Mouse (Mus musculus) forebrain, embryonic 15.5 days (tissue): ENCODE results near the gene Sh3bgr. TPM values are rescaled to one million over a fixed set of nuclear protein-coding genes. Genes with fewer than 3 reads are reported as not detected.

ENCODE experiments used
- ATAC-seq: fragments of 200-750 bp; cut with Nextera tagmentation; replicated peaks from 2 replicates; pipeline ENCODE4 v1.8.0; 2017; ENCODE audit warnings: mild to moderate bottlenecking, moderate TSS enrichment, moderate library complexity
- H3K27ac ChIP-seq: fragments of 300-500 bp; sonication (generic); replicated peaks from 2 replicates; pipeline ENCODE4 v1.5.1; 2015; ENCODE audit warnings: mild to moderate bottlenecking, inconsistent platforms
- H3K27me3 ChIP-seq: fragments of 300-500 bp; sonication (generic); 2 replicates; pipeline ENCODE4 v1.6.1; 2015; ENCODE audit warnings: inconsistent platforms
- H3K36me3 ChIP-seq: fragments of 300-500 bp; sonication (generic); 2 replicates; pipeline ENCODE4 v1.6.1; 2015; ENCODE audit warnings: mild to moderate bottlenecking, inconsistent platforms
- H3K4me1 ChIP-seq: fragments of 300-500 bp; sonication (generic); 2 replicates; pipeline ENCODE4 v1.6.1; 2015; ENCODE audit warnings: inconsistent platforms
- H3K4me2 ChIP-seq: fragments of 300-500 bp; sonication (generic); replicated peaks from 2 replicates; pipeline ENCODE4 v1.6.1; 2015; ENCODE audit warnings: mild to moderate bottlenecking, inconsistent platforms
- H3K4me3 ChIP-seq: fragments of 300-500 bp; sonication (generic); 2 replicates; pipeline ENCODE4 v1.5.1; 2015; ENCODE audit warnings: mild to moderate bottlenecking, inconsistent platforms
- H3K9ac ChIP-seq: fragments of 300-500 bp; sonication (generic); replicated peaks from 2 replicates; pipeline ENCODE4 v1.6.1; 2015; ENCODE audit warnings: mild to moderate bottlenecking, inconsistent platforms
- H3K9me3 ChIP-seq: fragments of 300-500 bp; sonication (generic); 2 replicates; pipeline ENCODE4 v1.6.1; 2016; ENCODE audit warnings: inconsistent platforms
- WGBS: fragments of 180-500 bp; shearing (Covaris S2); methylation state at CpG from one replicate; pipeline ENCODE4 v1.1.7; 2015; ENCODE audit warnings: mixed read lengths; 5-methylcytosine and 5-hydroxymethylcytosine counted together
- polyA plus RNA-seq: library from polyadenylated mRNA; unstranded; fragments of >200 nt; fragmentation: Nextera tagmentation; extraction: Ambion mirVana; gene quantifications from 2 replicates; pipeline ENCODE4 v1.2.1, GENCODE M21; 2015

Gene Sh3bgr
- polyA plus RNA-seq, 1 experiment from 2014 or later = 0.69 TPM

- Histone ChIP-seq H3K27me3 (no peaks in the 10 kb centered on the region), H3K9me3 (no peaks in the 10 kb centered on the region), H3K27ac (no peak overlapping the region), H3K4me1 (no peaks in the 10 kb centered on the region), H3K36me3 (no peaks in the 10 kb centered on the region), H3K4me3 (no peak overlapping the region), H3K9ac (no peak overlapping the region), H3K4me2 (no peak overlapping the region)
- no peak for ATAC-seq
- 86% methylated on average over 5 of the region's 5 CpGs for WGBS
These were observed 21.2 kb downstream of the Sh3bgr start for GRCm38 (mm10) chr16:96221491-96221890.

- Histone ChIP-seq H3K4me2 (no peak overlapping the region), H3K4me1 (no peaks in the 10 kb centered on the region), H3K9me3 (no peaks in the 10 kb centered on the region), H3K9ac (no peak overlapping the region), H3K36me3 (no peaks in the 10 kb centered on the region), H3K27me3 (no peaks in the 10 kb centered on the region), H3K4me3 (no peak overlapping the region), H3K27ac (no peak overlapping the region)
- ATAC-seq = no peak
- 85% methylated on average over 3 of the region's 3 CpGs for WGBS
These were observed 21.7 kb downstream of the Sh3bgr start for GRCm38 (mm10) chr16:96221959-96222358.

- 84% methylated on average over 1 of the region's 1 CpGs for WGBS
- no peak overlapping the region for H3K27ac ChIP-seq
- H3K27me3 ChIP-seq = no peaks in the 10 kb centered on the region
- H3K36me3 ChIP-seq = no peaks in the 10 kb centered on the region
- H3K9ac ChIP-seq = no peak overlapping the region
- H3K4me1 ChIP-seq = no peaks in the 10 kb centered on the region
- H3K4me3 ChIP-seq = no peak overlapping the region
- no peak for ATAC-seq
- H3K4me2 ChIP-seq = no peak overlapping the region
- no peaks in the 10 kb centered on the region for H3K9me3 ChIP-seq
These were observed 22.2 kb downstream of the Sh3bgr start for GRCm38 (mm10) chr16:96222452-96222851.

- H3K27ac ChIP-seq = no peak overlapping the region
- H3K27me3 ChIP-seq = no peaks in the 10 kb centered on the region
- H3K9me3 ChIP-seq = no peaks in the 10 kb centered on the region
- H3K4me3 ChIP-seq = no peak overlapping the region
- 71% methylated on average over 13 of the region's 13 CpGs for WGBS
- 0 out of 2 replicates have a peak, but pooled peaks cover 2% of the 10 kb centered on the region for H3K4me1 ChIP-seq
- ATAC-seq = no peak
- H3K4me2 ChIP-seq = no peak overlapping the region
- no peaks in the 10 kb centered on the region for H3K36me3 ChIP-seq
- H3K9ac ChIP-seq = no peak overlapping the region
These were observed 28.2 kb downstream of the Sh3bgr start for GRCm38 (mm10) chr16:96228438-96228837.

- Histone ChIP-seq H3K27ac (no peak overlapping the region), H3K4me3 (no peak overlapping the region), H3K9ac (no peak overlapping the region), H3K4me2 (no peak overlapping the region), H3K4me1 (0 out of 2 replicates have a peak, but pooled peaks cover 2% of the 10 kb centered on the region), H3K27me3 (no peaks in the 10 kb centered on the region), H3K36me3 (no peaks in the 10 kb centered on the region), H3K9me3 (no peaks in the 10 kb centered on the region)
- 57% methylated on average over 8 of the region's 8 CpGs for WGBS
- ATAC-seq = no peak; the same call in 1 of the 2 replicates
These were observed 28.9 kb downstream of the Sh3bgr start for GRCm38 (mm10) chr16:96229044-96229555.

- peak; percentile 73 for ATAC-seq
- 25% methylated on average over 11 of the region's 11 CpGs for WGBS
- no peak overlapping the region for H3K4me3 ChIP-seq
- no peaks in the 10 kb centered on the region for H3K27me3 ChIP-seq
- no peak overlapping the region for H3K4me2 ChIP-seq
- no peak overlapping the region for H3K27ac ChIP-seq
- no peaks in the 10 kb centered on the region for H3K36me3 ChIP-seq
- H3K9ac ChIP-seq = 0 out of 2 replicates have a peak overlapping the region, but pooled peaks have one; percentile 22
- 0 out of 2 replicates have a peak, but pooled peaks cover 4% of the 10 kb centered on the region for H3K4me1 ChIP-seq
- no peaks in the 10 kb centered on the region for H3K9me3 ChIP-seq
These were observed 30.2 kb downstream of the Sh3bgr start for GRCm38 (mm10) chr16:96230411-96230810.

GRCm38 (mm10) chr16:96231251-96231650 lies 31.0 kb downstream of the Sh3bgr start:
- H3K4me2 ChIP-seq = no peak overlapping the region
- H3K4me3 ChIP-seq = no peak overlapping the region
- no peaks in the 10 kb centered on the region for H3K36me3 ChIP-seq
- 95% methylated on average over 4 of the region's 4 CpGs for WGBS
- H3K27me3 ChIP-seq = no peaks in the 10 kb centered on the region
- no peak overlapping the region for H3K27ac ChIP-seq
- 0 out of 2 replicates have a peak, but pooled peaks cover 8% of the 10 kb centered on the region for H3K4me1 ChIP-seq
- H3K9ac ChIP-seq = no peak overlapping the region
- H3K9me3 ChIP-seq = no peaks in the 10 kb centered on the region
- ATAC-seq = no peak

GRCm38 (mm10) chr16:96231974-96232373 lies 31.7 kb downstream of the Sh3bgr start:
- Histone ChIP-seq H3K9ac (no peak overlapping the region), H3K4me1 (0 out of 2 replicates have a peak, but pooled peaks cover 8% of the 10 kb centered on the region), H3K9me3 (no peaks in the 10 kb centered on the region), H3K27me3 (no peaks in the 10 kb centered on the region), H3K36me3 (no peaks in the 10 kb centered on the region), H3K27ac (no peak overlapping the region), H3K4me2 (no peak overlapping the region), H3K4me3 (no peak overlapping the region)
- WGBS = 87% methylated on average over 8 of the region's 8 CpGs
- no peak for ATAC-seq

- 93% methylated on average over 8 of the region's 8 CpGs for WGBS
- ATAC-seq = no peak
These were observed 33.7 kb downstream of the Sh3bgr start for GRCm38 (mm10) chr16:96233996-96234395.

GRCm38 (mm10) chr16:96235366-96235970 lies 35.2 kb downstream of the Sh3bgr start, which contains the start of gene B3galt5:
Gene B3galt5, plus strand, starts transcription at chr16:96235801.
- Histone ChIP-seq H3K36me3 (no peaks in the 10 kb centered on the region), H3K4me2 (0 out of 2 replicates have a peak within 1 kb of the TSS, but pooled peaks have one; percentile 10), H3K9me3 (no peaks in the 10 kb centered on the region), H3K9ac (no peak within 1 kb of the TSS), H3K4me3 (no peak within 1 kb of the TSS), H3K27ac (peak within 1 kb of the TSS; percentile 52; the same call in 1 of the 2 replicates), H3K27me3 (no peaks in the 10 kb centered on the region), H3K4me1 (0 out of 2 replicates have a peak, but pooled peaks cover 7% of the 10 kb centered on the region)
- WGBS = 53% methylated on average over 17 of the region's 17 CpGs
- ATAC-seq = no peak

More at GRCm38 (mm10) chr16:96233996-96234395, 33.7 kb downstream of the Sh3bgr start:
- H3K27me3 ChIP-seq = no peaks in the 10 kb centered on the region
- no peak overlapping the region for H3K27ac ChIP-seq
- no peak overlapping the region for H3K4me3 ChIP-seq
- H3K9me3 ChIP-seq = no peaks in the 10 kb centered on the region
- 0 out of 2 replicates have a peak, but pooled peaks cover 8% of the 10 kb centered on the region for H3K4me1 ChIP-seq
- no peaks in the 10 kb centered on the region for H3K36me3 ChIP-seq
- H3K9ac ChIP-seq = no peak overlapping the region
- no peak overlapping the region for H3K4me2 ChIP-seq

- Histone ChIP-seq H3K9ac (no peak overlapping the region), H3K4me3 (no peak overlapping the region), H3K4me1 (0 out of 2 replicates have a peak, but pooled peaks cover 2% of the 10 kb centered on the region), H3K9me3 (0 out of 2 replicates have a peak, but pooled peaks cover 4% of the 10 kb centered on the region), H3K27ac (no peak overlapping the region), H3K27me3 (no peaks in the 10 kb centered on the region), H3K4me2 (no peak overlapping the region), H3K36me3 (no peaks in the 10 kb centered on the region)
- no peak for ATAC-seq
- WGBS = 80% methylated on average over 6 of the region's 6 CpGs
These were observed 44.2 kb downstream of the Sh3bgr start for GRCm38 (mm10) chr16:96244496-96244895.

GRCm38 (mm10) chr16:96249635-96250034 lies 49.4 kb downstream of the Sh3bgr start:
- peak; percentile 95 for ATAC-seq
- WGBS = 57% methylated on average over 7 of the region's 7 CpGs

More at GRCm38 (mm10) chr16:96249635-96250034, 49.4 kb downstream of the Sh3bgr start:
- H3K9me3 ChIP-seq = 0 out of 2 replicates have a peak, but pooled peaks cover 4% of the 10 kb centered on the region
- H3K4me3 ChIP-seq = no peak overlapping the region
- H3K27ac ChIP-seq = peak overlapping the region; percentile 11; the same call in 1 of the 2 replicates
- H3K4me2 ChIP-seq = no peak overlapping the region
- H3K4me1 ChIP-seq = peaks cover 7% of the 10 kb centered on the region
- no peak overlapping the region for H3K9ac ChIP-seq
- no peaks in the 10 kb centered on the region for H3K27me3 ChIP-seq
- no peaks in the 10 kb centered on the region for H3K36me3 ChIP-seq
